Mouse (Mus musculus) ES-Bruce4 (cell line): ENCODE measurements at regions not wholly inside any gene's neighbourhood (a gene's known extent, or its start where the extent isn't known, plus 50 kb on each side); places are given as distances from the start of the nearest gene placed in this dataset.

Source experiments
- CTCF ChIP-seq: IDR thresholded peaks from one replicate; pipeline ENCODE4 v1.8.1; 2011; ENCODE audit warnings: low read depth, low read length
- POLR2A ChIP-seq: IDR thresholded peaks from one replicate; pipeline ENCODE4 v1.8.1; 2011; ENCODE audit warnings: low read length; ENCODE audit not compliant: insufficient read depth

DNA sequence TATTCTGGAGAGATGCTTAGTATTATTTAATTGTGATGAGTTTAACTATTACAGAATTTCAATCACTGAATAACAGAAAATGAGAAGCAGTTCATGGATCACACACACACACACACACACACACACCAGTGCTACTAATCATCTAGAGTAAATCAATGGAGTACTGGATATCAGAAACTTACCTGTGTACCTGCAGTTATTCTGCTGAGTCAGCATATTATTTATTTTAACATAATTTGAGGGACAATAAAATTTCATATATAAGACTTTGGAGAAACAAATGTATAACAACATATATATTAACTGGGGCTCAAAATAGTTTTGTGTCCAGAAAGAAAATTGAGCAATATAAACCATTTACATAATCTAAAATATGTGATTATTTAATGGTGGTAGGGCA is 134.4 kb upstream of the Brinp3 start:
- no peak for TF ChIP-seq CTCF
- TF ChIP-seq POLR2A, result no peak
